In the genomic region with DNA sequence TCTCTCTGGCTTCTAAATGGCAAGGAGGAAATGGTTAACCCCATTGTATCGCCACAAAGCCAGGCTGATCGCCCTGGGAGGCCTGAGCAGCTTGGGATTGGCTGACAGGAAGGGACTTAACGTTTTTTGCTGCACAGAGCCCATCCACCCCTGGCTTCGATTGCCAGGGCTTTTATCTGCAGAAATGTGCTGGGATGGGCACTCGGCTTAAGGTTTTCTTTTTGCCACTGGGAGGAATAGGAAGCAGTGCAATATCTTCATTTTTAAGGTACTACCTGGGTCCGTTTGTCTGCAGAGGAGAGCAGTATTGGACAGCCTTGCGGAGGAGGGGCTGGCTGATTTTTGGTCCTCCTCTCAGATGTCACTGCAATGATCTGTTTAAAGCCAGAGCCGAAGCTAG, we compare ENCODE assay signal across 8 mouse cellular contexts.
DNase-seq lines count a peak whose midpoint lies in the region; ATAC-seq and TF ChIP-seq lines count a peak whose summit lies in the region.

No protein-coding gene starts in this region.

- no peak overlapping the region for H3K27ac ChIP-seq in liver, postnatal 0 days (ENCODE audit: low read depth)
- peak overlapping the region; percentile 43 for H3K27ac ChIP-seq in hindbrain, postnatal 0 days
- H3K27ac ChIP-seq in neural tube, embryonic 13.5 days (replicated peaks): peak overlapping the region; percentile 80

- H3K9ac ChIP-seq in liver, postnatal 0 days (replicated peaks): no peak overlapping the region
- peak overlapping the region; percentile 47 for H3K9ac ChIP-seq in hindbrain, postnatal 0 days (replicated peaks; ENCODE audit: low read length)
- peak overlapping the region; percentile 71 for H3K9ac ChIP-seq in neural tube, embryonic 13.5 days

- no peak for TF ChIP-seq EP300 in liver, postnatal 0 days (IDR thresholded peaks at IDR 0.05; ENCODE audit: low read depth)

- no peaks in the 10 kb centered on the region for H3K4me1 ChIP-seq in liver, postnatal 0 days (ENCODE audit: insufficient read depth)
- peaks cover 15% of the 10 kb centered on the region for H3K4me1 ChIP-seq in hindbrain, postnatal 0 days (ENCODE audit: insufficient read depth, low read length)
- peaks cover 45% of the 10 kb centered on the region for H3K4me1 ChIP-seq in neural tube, embryonic 13.5 days (replicated peaks)

- H3K4me2 ChIP-seq in liver, postnatal 0 days (ENCODE audit: low read depth, low read length): no peak overlapping the region
- H3K4me2 ChIP-seq in hindbrain, postnatal 0 days (ENCODE audit: low read depth, low read length): peak overlapping the region; percentile 58
- peak overlapping the region; percentile 58 for H3K4me2 ChIP-seq in neural tube, embryonic 13.5 days

- WGBS in liver, postnatal 0 days (ENCODE audit: insufficient replicate concordance): 6% methylated on average over 8 of the region's 8 CpGs
- WGBS in hindbrain, postnatal 0 days: 6% methylated on average over 8 of the region's 8 CpGs
- 2% methylated on average over 8 of the region's 8 CpGs for WGBS in neural tube, embryonic 13.5 days

- no peak for TF ChIP-seq CTCF in liver, postnatal 0 days (IDR thresholded peaks at IDR 0.05; ENCODE audit: low read depth)
- no peak for TF ChIP-seq CTCF in hindbrain, postnatal 0 days (IDR thresholded peaks at IDR 0.05; ENCODE audit: low read depth)

- no peaks in the 10 kb centered on the region for H3K27me3 ChIP-seq in liver, postnatal 0 days (ENCODE audit: insufficient read depth, low read length)
- no peaks in the 10 kb centered on the region for H3K27me3 ChIP-seq in hindbrain, postnatal 0 days (ENCODE audit: insufficient read depth, low read length)
- no peaks in the 10 kb centered on the region for H3K27me3 ChIP-seq in neural tube, embryonic 13.5 days

- no peak overlapping the region for H3K4me3 ChIP-seq in liver, postnatal 0 days (ENCODE audit: low read depth, low read length)
- H3K4me3 ChIP-seq in hindbrain, postnatal 0 days (ENCODE audit: low read length): peak overlapping the region; percentile 31
- H3K4me3 ChIP-seq in neural tube, embryonic 13.5 days: peak overlapping the region; percentile 30

- no peak for ATAC-seq in liver, postnatal 0 days
- peak; percentile 69 for ATAC-seq in hindbrain, postnatal 0 days
- no peak for ATAC-seq in neural tube, embryonic 13.5 days (ENCODE audit: low read depth)

- H3K9me3 ChIP-seq in liver, postnatal 0 days (ENCODE audit: low read length): no peaks in the 10 kb centered on the region
- no peaks in the 10 kb centered on the region for H3K9me3 ChIP-seq in hindbrain, postnatal 0 days (ENCODE audit: low read length)
- no peaks in the 10 kb centered on the region for H3K9me3 ChIP-seq in neural tube, embryonic 13.5 days

- no peaks in the 10 kb centered on the region for H3K36me3 ChIP-seq in liver, postnatal 0 days (replicated peaks; ENCODE audit: insufficient read depth, low read length)
- no peaks in the 10 kb centered on the region for H3K36me3 ChIP-seq in hindbrain, postnatal 0 days (ENCODE audit: insufficient read depth, low read length)
- H3K36me3 ChIP-seq in neural tube, embryonic 13.5 days: 0 out of 2 replicates have a peak, but pooled peaks cover 9% of the 10 kb centered on the region

- DNase-seq in liver (peak; percentile 13), MN1 (ENCODE audit: low spot score) (no peak)
- DNase-seq in liver, postnatal 0 days: no peak
- peak; percentile 73 for DNase-seq in embryo, embryonic 10.5 days (ENCODE audit: low spot score)
- peak; percentile 68 for DNase-seq in hindbrain, postnatal 0 days (ENCODE audit: low spot score)
- no peak for DNase-seq in ovary, postnatal 10 days (ENCODE audit: low spot score)
- no peak for DNase-seq in kidney, adult 11 months

Comparison
In these comparisons a context has a peak if more than half of its experiments do, and no peak if none do; other contexts are left out.
1. DNase-seq: peak in liver (single experiment), embryo, embryonic 10.5 days (single experiment) and hindbrain, postnatal 0 days (single experiment); none in liver, postnatal 0 days (single experiment), ovary, postnatal 10 days (single experiment), MN1 (single experiment) and kidney, adult 11 months (single experiment).